Mouse (Mus musculus) right cerebral cortex, postnatal 4 days (tissue): ENCODE results near the gene Bcas2.
"Not testable (repeated sequence)": the region's sequence is repeated elsewhere in the genome, so short reads cannot be mapped to it uniquely, and the experiment has no call there.

Source experiments
- DNase-seq: peaks from one replicate; pipeline ENCODE4 v3.0.0-alpha.2; 2022

Gene Bcas2

GRCm38 (mm10) chr3:103171505-103172267 is at the start of gene Bcas2:
TSS of gene Bcas2 (plus strand) at chr3:103171655.
- peak; percentile 100 for DNase-seq

- DNase-seq, result no peak
Observed at GRCm38 (mm10) chr3:103123636-103124035, 47.8 kb upstream of the Bcas2 start.

- no peak for DNase-seq
Observed at GRCm38 (mm10) chr3:103126138-103126537, 45.3 kb upstream of the Bcas2 start.

GRCm38 (mm10) chr3:103127177-103127576 is 44.3 kb upstream of the Bcas2 start:
- DNase-seq, result no peak

- DNase-seq, result no peak
Observed at GRCm38 (mm10) chr3:103127721-103128120, 43.7 kb upstream of the Bcas2 start.

- DNase-seq, result no peak
Observed at GRCm38 (mm10) chr3:103128251-103128650, 43.2 kb upstream of the Bcas2 start.

GRCm38 (mm10) chr3:103129367-103130159 is 41.9 kb upstream of the Bcas2 start:
- no peak for DNase-seq

- DNase-seq, result no peak
Observed at GRCm38 (mm10) chr3:103130236-103130751, 41.2 kb upstream of the Bcas2 start.

- no peak for DNase-seq
Observed at GRCm38 (mm10) chr3:103133098-103133497, 38.4 kb upstream of the Bcas2 start.

- no peak for DNase-seq
Observed at GRCm38 (mm10) chr3:103136414-103137077, 34.9 kb upstream of the Bcas2 start.

GRCm38 (mm10) chr3:103139047-103139446 is 32.4 kb upstream of the Bcas2 start:
- no peak for DNase-seq

GRCm38 (mm10) chr3:103140095-103140838 is 31.2 kb upstream of the Bcas2 start:
- not testable (repeated sequence) for DNase-seq

GRCm38 (mm10) chr3:103141287-103141686 is 30.2 kb upstream of the Bcas2 start:
- DNase-seq, result no peak

- DNase-seq, result no peak
Observed at GRCm38 (mm10) chr3:103142366-103142765, 29.1 kb upstream of the Bcas2 start.

GRCm38 (mm10) chr3:103145336-103145735 is 26.1 kb upstream of the Bcas2 start:
- no peak for DNase-seq

GRCm38 (mm10) chr3:103145791-103146190 is 25.7 kb upstream of the Bcas2 start:
- no peak for DNase-seq

GRCm38 (mm10) chr3:103146330-103147166 is 24.9 kb upstream of the Bcas2 start:
- no peak for DNase-seq

GRCm38 (mm10) chr3:103147775-103148174 is 23.7 kb upstream of the Bcas2 start:
- DNase-seq, result no peak

- DNase-seq, result no peak
Observed at GRCm38 (mm10) chr3:103148941-103149340, 22.5 kb upstream of the Bcas2 start.

- DNase-seq, result peak; percentile 6
Observed at GRCm38 (mm10) chr3:103153761-103154160, 17.7 kb upstream of the Bcas2 start.

- no peak for DNase-seq
Observed at GRCm38 (mm10) chr3:103159232-103159900, 12.1 kb upstream of the Bcas2 start.
